Mouse (Mus musculus): ENCODE data around the gene Clec2i.
A peak's percentile ranks its signal among the peaks of the same experiment; 100 is the strongest.

DNA sequence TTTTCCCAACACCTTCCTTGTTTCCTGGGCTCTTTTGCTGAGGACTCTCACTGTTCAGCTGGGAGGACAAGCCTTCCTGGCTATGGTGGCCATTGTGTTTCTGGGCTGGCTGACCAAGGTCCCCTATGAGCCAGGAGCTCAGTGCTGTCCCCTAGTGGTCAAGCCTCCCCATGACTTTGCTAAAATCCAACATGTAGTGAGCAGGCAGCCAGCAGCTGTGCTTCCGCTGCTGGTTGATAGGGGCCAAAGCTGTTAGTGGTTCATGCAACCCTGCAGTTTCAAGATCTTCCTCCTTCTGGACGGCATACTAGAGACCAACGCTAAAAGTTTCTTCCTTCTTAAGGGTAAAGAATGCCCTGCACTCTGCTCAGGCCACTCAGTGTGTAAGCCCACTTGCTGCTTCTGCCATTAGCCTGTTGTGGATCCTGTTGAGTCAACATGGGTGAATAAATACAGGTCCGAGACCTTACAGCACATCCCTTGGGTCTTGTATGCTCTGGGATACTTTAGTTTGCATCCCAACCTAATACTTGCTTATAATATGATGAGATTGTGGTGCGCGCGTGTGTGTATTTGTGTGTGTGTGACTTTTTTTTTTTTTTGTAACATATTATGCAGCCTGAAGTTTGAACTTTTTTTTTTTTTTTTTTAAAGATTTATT lies 41.9 kb upstream of the Clec2i start:
- TF ChIP-seq CTCF (IDR thresholded peaks at IDR 0.05; ENCODE audit: borderline replicate concordance, insufficient read depth, low read depth, low read length) (peak; percentile 85), POLR2A (IDR thresholded peaks at IDR 0.05; ENCODE audit: borderline replicate concordance, insufficient read depth, low read length) (no peak)
